Comparison of ENCODE assay signal across 8 mouse cellular contexts in genomic region chr1:86502221-86503048, GRCm38 (mm10). TPM values are rescaled to one million over a fixed set of nuclear protein-coding genes. Genes with fewer than 3 reads are reported as not detected.
DNase-seq lines count a peak whose midpoint lies in the region; ATAC-seq and TF ChIP-seq lines count a peak whose summit lies in the region.

No protein-coding gene starts in this region.

- whole genome bisulfite sequencing in heart, embryonic 11.5 days (ENCODE audit: insufficient replicate concordance) = 24% methylated on average over 17 of the region's 17 CpGs
- 13% methylated on average over 14 of the region's 17 CpGs for WGBS in forebrain, embryonic 14.5 days
- 18% methylated on average over 16 of the region's 17 CpGs for WGBS in midbrain, embryonic 10.5 days

- H3K36me3 ChIP-seq in heart, embryonic 11.5 days (ENCODE audit: control insufficient read depth, insufficient read depth, low read length) = no peaks in the 10 kb centered on the region
- no peaks in the 10 kb centered on the region for H3K36me3 ChIP-seq in E14TG2a.4 (ENCODE audit: insufficient read depth, low read length)
- H3K36me3 ChIP-seq in forebrain, embryonic 14.5 days (ENCODE audit: control insufficient read depth, insufficient read depth, low read length) = no peaks in the 10 kb centered on the region
- no peaks in the 10 kb centered on the region for H3K36me3 ChIP-seq in midbrain, embryonic 10.5 days

- H3K4me1 ChIP-seq in heart, embryonic 11.5 days (ENCODE audit: control insufficient read depth, insufficient read depth, low read length) = peaks cover 52% of the 10 kb centered on the region
- peaks cover 90% of the 10 kb centered on the region for H3K4me1 ChIP-seq in E14TG2a.4 (replicated peaks; ENCODE audit: low read depth, low read length)
- H3K4me1 ChIP-seq in forebrain, embryonic 14.5 days (ENCODE audit: control insufficient read depth, insufficient read depth, low read length) = peaks cover 31% of the 10 kb centered on the region
- peaks cover 82% of the 10 kb centered on the region for H3K4me1 ChIP-seq in midbrain, embryonic 10.5 days

- no peaks in the 10 kb centered on the region for H3K9me3 ChIP-seq in heart, embryonic 11.5 days (replicated peaks; ENCODE audit: control insufficient read depth, low read length)
- no peaks in the 10 kb centered on the region for H3K9me3 ChIP-seq in E14TG2a.4 (ENCODE audit: low read length)
- no peaks in the 10 kb centered on the region for H3K9me3 ChIP-seq in forebrain, embryonic 14.5 days (replicated peaks; ENCODE audit: control insufficient read depth, low read length)
- H3K9me3 ChIP-seq in midbrain, embryonic 10.5 days (replicated peaks) = no peaks in the 10 kb centered on the region

- no peak for DNase-seq in heart, postnatal 25 days (ENCODE audit: low spot score)
- DNase-seq in forebrain, embryonic 14.5 days (ENCODE audit: low spot score) = peak; percentile 27
- DNase-seq in midbrain, embryonic 10.5 days (ENCODE audit: low spot score) = no peak
- no peak for DNase-seq in gastrocnemius, postnatal 10 days
- DNase-seq in urinary bladder, adult 2 months (ENCODE audit: low spot score) = no peak

- peak overlapping the region; percentile 43; the same call in 1 of the 2 replicates for H3K9ac ChIP-seq in heart, embryonic 11.5 days (ENCODE audit: low read depth, low read length)
- peak overlapping the region; percentile 40 for H3K9ac ChIP-seq in forebrain, embryonic 14.5 days (ENCODE audit: low read length)

- intact Hi-C loops in heart, postnatal 25 days (cut with DNase I) = loop anchor here (2.0 kb wide), 1 partner anchor 14 kb away; no protein-coding TSS in a partner anchor

- 0 out of 2 replicates have a peak overlapping the region, but pooled peaks have one; percentile 3 for H3K4me2 ChIP-seq in heart, embryonic 11.5 days
- peak overlapping the region; percentile 90; the same call in 1 of the 2 replicates for H3K4me2 ChIP-seq in forebrain, embryonic 14.5 days (ENCODE audit: low read length)

- no peak overlapping the region for H3K4me3 ChIP-seq in heart, embryonic 11.5 days (ENCODE audit: low read depth, low read length)
- peak overlapping the region; percentile 82 for H3K4me3 ChIP-seq in E14TG2a.4 (replicated peaks; ENCODE audit: low read length)
- H3K4me3 ChIP-seq in forebrain, embryonic 14.5 days (ENCODE audit: low read depth, low read length) = no peak overlapping the region
- H3K4me3 ChIP-seq in midbrain, embryonic 10.5 days = peak overlapping the region; percentile 58

- ATAC-seq in heart, embryonic 11.5 days (replicated peaks; ENCODE audit: insufficient number of reproducible peaks, low FRiP score, low TSS enrichment) = no peak
- ATAC-seq in forebrain, embryonic 14.5 days = no peak
- no peak for ATAC-seq in erythroid progenitor cell, adult 5-6 weeks (replicated peaks; ENCODE audit: low FRiP score, poor library complexity, severe bottlenecking)

- H3K27ac ChIP-seq in heart, embryonic 11.5 days (ENCODE audit: low read depth, low read length) = no peak overlapping the region
- peak overlapping the region; percentile 99 for H3K27ac ChIP-seq in forebrain, embryonic 14.5 days (ENCODE audit: low read depth, low read length)
- peak overlapping the region; percentile 98 for H3K27ac ChIP-seq in midbrain, embryonic 10.5 days (replicated peaks)

- no peaks in the 10 kb centered on the region for H3K27me3 ChIP-seq in heart, embryonic 11.5 days (ENCODE audit: control insufficient read depth, insufficient read depth, low read length)
- no peaks in the 10 kb centered on the region for H3K27me3 ChIP-seq in E14TG2a.4 (ENCODE audit: insufficient read depth, low read length)
- H3K27me3 ChIP-seq in forebrain, embryonic 14.5 days (replicated peaks; ENCODE audit: control insufficient read depth, insufficient read depth, low read length) = no peaks in the 10 kb centered on the region
- H3K27me3 ChIP-seq in midbrain, embryonic 10.5 days (ENCODE audit: low read depth, poor library complexity, severe bottlenecking) = no peaks in the 10 kb centered on the region

- no peak for TF ChIP-seq CTCF in E14TG2a.4 (conservative IDR thresholded peaks at IDR 0.05; ENCODE audit: low read length)

RNA-seq across cellular contexts. Expression of gene Ptma, which starts 24.1 kb away (rescaled TPM):
- polyA plus RNA-seq in heart, embryonic 11.5 days (2014; fragmentation: Nextera tagmentation; extraction: Ambion mirVana) = 1,195 and 1,343 TPM in 2 replicates
- 100 to 1,000 TPM; 231 to 265 TPM for total RNA-seq in heart, postnatal 25 days (2021)
- polyA plus RNA-seq in forebrain, embryonic 14.5 days (2014; fragmentation: Nextera tagmentation; extraction: Ambion mirVana) = 2,309 and 2,480 TPM in 2 replicates
- 2,732 and 2,904 TPM in 2 replicates for polyA plus RNA-seq in midbrain, embryonic 10.5 days (2016; fragmentation: Nextera tagmentation; extraction: Ambion mirVana)
- 1,278 and 1,332 TPM in 2 replicates for total RNA-seq in erythroid progenitor cell, adult 5-6 weeks (2015; ENCODE audit: low replicate concordance)
- 1,012 and 1,167 TPM in 2 replicates for total RNA-seq in erythroid progenitor cell, adult 5-6 weeks (2017; ENCODE audit: low replicate concordance)
- 100 to 1,000 TPM; 358 to 428 TPM for total RNA-seq in gastrocnemius, postnatal 10 days (2021)
- polyA plus RNA-seq in urinary bladder, adult 2 months (2012; rRNA removed) = 836 and 1,054 TPM in 2 replicates

Comparison
In these comparisons a context has a peak if more than half of its experiments do, and no peak if none do; other contexts are left out.
1. H3K4me3 ChIP-seq: peak in E14TG2a.4 (single experiment) and midbrain, embryonic 10.5 days (single experiment); none in heart, embryonic 11.5 days (single experiment) and forebrain, embryonic 14.5 days (single experiment).